Mouse (Mus musculus) ES-Bruce4 (cell line): ENCODE data around the gene Mybph.

Source experiments
- CTCF ChIP-seq: IDR thresholded peaks from one replicate; pipeline ENCODE4 v1.8.1; 2011; ENCODE audit warnings: low read depth, low read length
- EP300 ChIP-seq: IDR thresholded peaks from 2 replicates; pipeline ENCODE4 v1.6.1; 2011; ENCODE audit warnings: low read depth, low read length; ENCODE audit not compliant: insufficient read depth
- POLR2A ChIP-seq: IDR thresholded peaks from one replicate; pipeline ENCODE4 v1.8.1; 2011; ENCODE audit warnings: low read length; ENCODE audit not compliant: insufficient read depth

DNA sequence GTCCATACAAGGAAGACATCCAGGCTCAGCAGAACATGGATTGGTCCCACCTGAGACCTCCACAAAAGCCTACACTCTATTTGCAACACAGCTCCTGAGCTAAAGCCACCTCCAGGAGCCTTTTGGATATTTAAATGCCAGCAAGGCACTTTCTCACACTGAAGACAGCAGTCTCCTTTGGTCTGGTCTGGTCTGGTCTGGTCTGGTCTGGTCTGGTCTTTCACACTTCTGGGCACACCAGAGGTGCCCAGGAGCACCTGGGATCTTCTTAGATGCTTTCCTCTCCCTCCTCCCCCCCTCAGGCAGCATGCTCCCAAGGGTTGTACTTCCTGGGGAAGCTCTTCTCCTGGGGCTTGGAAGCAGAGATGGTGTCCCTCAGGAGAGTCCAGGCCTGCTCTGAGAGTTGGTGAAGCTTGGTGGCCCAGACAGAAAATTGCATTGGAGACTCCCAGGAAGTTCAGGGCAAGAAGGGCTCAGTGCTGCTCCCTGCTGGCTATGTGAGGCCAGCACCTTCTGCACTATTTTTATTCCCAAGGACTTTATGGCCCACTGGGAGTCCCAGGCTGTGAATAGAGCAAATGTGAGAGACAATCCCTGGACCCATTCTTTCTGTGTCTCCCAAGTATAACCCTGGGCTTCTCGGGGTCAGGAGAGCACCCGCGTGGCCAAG, 8.6 kb downstream of the Mybph start:
- peak; percentile 82 for TF ChIP-seq CTCF
- TF ChIP-seq POLR2A, result no peak
- no peak for TF ChIP-seq EP300
